Mouse (Mus musculus): ENCODE data around the gene Efhc1.

DNA sequence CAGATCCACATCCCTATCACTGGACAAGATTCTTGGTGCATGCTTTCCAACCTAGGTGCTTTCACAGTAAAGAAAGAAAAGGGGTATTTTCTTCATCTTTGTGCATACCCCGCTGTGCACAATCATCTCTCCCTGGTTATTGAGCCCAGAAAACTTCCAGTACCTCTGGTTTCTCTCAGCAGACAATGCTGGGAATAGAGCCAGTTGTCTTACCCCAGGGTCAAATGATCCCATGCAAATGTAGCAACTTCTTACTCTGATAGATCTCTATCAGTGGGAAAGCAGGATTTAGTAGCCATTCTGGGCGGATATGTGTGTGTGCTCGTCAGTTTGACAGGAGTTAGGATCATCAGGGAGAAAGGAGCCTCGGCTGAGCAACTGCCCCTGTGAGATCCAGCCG, 35.8 kb upstream of the Efhc1 start:
- no peak for TF ChIP-seq CTCF (IDR thresholded peaks at IDR 0.05; ENCODE audit: low read depth, low read length)
- TF ChIP-seq POLR2A (IDR thresholded peaks at IDR 0.05; ENCODE audit: borderline replicate concordance, low read depth, low read length) = no peak
